Mouse (Mus musculus): Measurements from ENCODE around the gene Ccl25. TPM values are rescaled to one million over a fixed set of nuclear protein-coding genes. Genes with fewer than 3 reads are reported as not detected.

Ccl25 gene
- polyA plus RNA-seq, 2 experiments = 4.0 to 4.2 TPM

DNA sequence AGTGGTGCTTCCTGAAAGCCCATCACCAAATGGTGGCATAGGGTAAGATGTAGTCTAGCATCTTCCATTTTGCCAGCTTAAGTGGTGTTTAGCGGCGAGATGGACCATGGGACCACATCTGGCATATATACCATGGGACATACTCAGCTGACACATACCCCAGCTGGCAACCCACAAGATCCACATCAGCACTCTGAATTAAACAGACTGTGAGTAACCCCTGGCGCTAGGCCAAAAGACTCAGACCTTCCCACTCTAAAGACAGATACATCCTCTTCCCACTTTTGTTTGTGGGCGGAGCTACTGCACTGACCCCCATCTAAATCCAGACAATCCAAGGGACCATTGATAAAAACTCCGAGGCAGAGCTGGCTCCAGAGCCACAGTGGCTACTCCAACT, 4.0 kb downstream of the Ccl25 start:
- Histone ChIP-seq H3K27ac (no peak overlapping the region), H3K27me3 (ENCODE audit: control insufficient read depth, insufficient read depth, low read length) (no peaks in the 10 kb centered on the region), H3K36me3 (replicated peaks; ENCODE audit: control insufficient read depth, insufficient read depth, low read depth) (peaks cover 24% of the 10 kb centered on the region), H3K9ac (replicated peaks) (no peak overlapping the region), H3K4me1 (replicated peaks; ENCODE audit: control insufficient read depth in 2 of 2, insufficient read depth in 2 of 2, low read length in 1 of 2) (peaks cover 7 to 10% of the 10 kb centered on the region in 2 experiments), H3K9me3 (ENCODE audit: control insufficient read depth, low read length) (no peaks in the 10 kb centered on the region), H3K4me2 (ENCODE audit: low read depth) (no peak overlapping the region), H3K4me3 (ENCODE audit: insufficient read depth in 1 of 2, low read depth in 2 of 2, low read length in 2 of 2) (no peak overlapping the region)
- ATAC-seq (ENCODE audit: insufficient read depth) (no peak), DNase-seq (ENCODE audit: low read depth in 3 of 3, low spot score in 3 of 3) (no peak)
- TF ChIP-seq EP300 (IDR thresholded peaks at IDR 0.05; ENCODE audit: low read depth) (no peak), CTCF (IDR thresholded peaks at IDR 0.05; ENCODE audit: low read depth) (no peak)
- 87% methylated on average over 5 of the region's 5 CpGs for WGBS (ENCODE audit: insufficient replicate concordance)

DNA sequence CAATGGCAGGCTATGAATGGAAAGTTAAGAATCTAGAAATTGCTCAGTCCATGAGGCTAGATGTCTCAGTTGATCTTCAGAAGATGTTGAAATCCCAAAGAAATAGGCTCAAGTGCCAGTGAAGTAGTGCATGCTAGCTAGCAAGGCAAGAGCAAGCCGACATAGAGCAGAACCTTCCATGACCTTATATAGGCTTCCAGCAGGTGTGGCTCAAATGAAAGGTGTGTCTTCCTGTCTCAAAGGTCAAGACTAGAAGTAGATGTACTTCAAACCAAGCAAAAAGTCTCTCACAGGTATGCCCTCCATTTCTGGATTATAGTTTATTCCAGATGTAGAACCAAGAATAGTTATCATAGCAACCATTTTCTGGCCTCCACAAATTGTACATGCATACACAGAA, 9.0 kb downstream of the Ccl25 start:
- Histone ChIP-seq H3K4me2 (ENCODE audit: low read depth) (no peak overlapping the region), H3K4me1 (replicated peaks; ENCODE audit: control insufficient read depth in 2 of 2, insufficient read depth in 2 of 2, low read length in 1 of 2) (no peaks in the 10 kb centered on the region), H3K9ac (replicated peaks) (no peak overlapping the region), H3K9me3 (ENCODE audit: control insufficient read depth, low read length) (no peaks in the 10 kb centered on the region), H3K36me3 (replicated peaks; ENCODE audit: control insufficient read depth, insufficient read depth, low read depth) (peaks cover 21% of the 10 kb centered on the region), H3K27ac (no peak overlapping the region), H3K4me3 (ENCODE audit: insufficient read depth in 1 of 2, low read depth in 2 of 2, low read length in 2 of 2) (no peak overlapping the region), H3K27me3 (ENCODE audit: control insufficient read depth, insufficient read depth, low read length) (no peaks in the 10 kb centered on the region)
- TF ChIP-seq EP300 (IDR thresholded peaks at IDR 0.05; ENCODE audit: low read depth) (no peak), CTCF (IDR thresholded peaks at IDR 0.05; ENCODE audit: low read depth) (no peak)
- ATAC-seq (ENCODE audit: insufficient read depth) (no peak), DNase-seq (ENCODE audit: low read depth in 3 of 3, low spot score in 3 of 3) (no peak)
- 92% methylated on average over 1 of the region's 1 CpGs for WGBS (ENCODE audit: insufficient replicate concordance)

DNA sequence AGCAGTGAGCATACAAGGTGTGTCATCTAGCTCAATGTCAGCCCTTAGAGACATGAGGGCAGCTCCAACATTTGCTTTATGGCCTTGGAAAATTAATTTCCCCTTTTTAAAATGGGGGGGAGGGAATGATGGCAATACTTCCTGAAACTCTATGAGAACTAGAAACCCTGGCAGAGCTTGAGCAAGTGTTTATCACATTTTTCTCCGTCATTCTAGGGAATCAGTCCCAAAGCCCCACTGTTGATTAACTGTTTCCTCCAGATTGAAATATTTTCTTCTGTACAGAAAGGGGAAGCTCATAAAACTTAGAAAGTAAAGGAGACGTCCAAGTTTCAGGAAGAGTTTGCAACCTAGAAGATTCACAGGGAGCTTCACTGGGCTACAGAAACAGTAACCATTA, 10.7 kb downstream of the Ccl25 start:
- H3K27ac ChIP-seq = no peak overlapping the region
- no peaks in the 10 kb centered on the region for H3K4me1 ChIP-seq (replicated peaks; ENCODE audit: control insufficient read depth in 2 of 2, insufficient read depth in 2 of 2, low read length in 1 of 2)
- TF ChIP-seq CTCF (IDR thresholded peaks at IDR 0.05; ENCODE audit: low read depth) (no peak), EP300 (IDR thresholded peaks at IDR 0.05; ENCODE audit: low read depth) (no peak)
- no peak overlapping the region for H3K4me3 ChIP-seq (ENCODE audit: insufficient read depth in 1 of 2, low read depth in 2 of 2, low read length in 2 of 2)
- H3K27me3 ChIP-seq (ENCODE audit: control insufficient read depth, insufficient read depth, low read length) = no peaks in the 10 kb centered on the region
- DNase-seq (ENCODE audit: low read depth in 3 of 3, low spot score in 3 of 3) (no peak), ATAC-seq (ENCODE audit: insufficient read depth) (no peak)
- H3K36me3 ChIP-seq (replicated peaks; ENCODE audit: control insufficient read depth, insufficient read depth, low read depth) = peaks cover 16% of the 10 kb centered on the region
- H3K9me3 ChIP-seq (ENCODE audit: control insufficient read depth, low read length) = no peaks in the 10 kb centered on the region
- no peak overlapping the region for H3K9ac ChIP-seq (replicated peaks)
- H3K4me2 ChIP-seq (ENCODE audit: low read depth) = no peak overlapping the region
- WGBS (ENCODE audit: insufficient replicate concordance) = 53% methylated on average over 2 of the region's 2 CpGs

DNA sequence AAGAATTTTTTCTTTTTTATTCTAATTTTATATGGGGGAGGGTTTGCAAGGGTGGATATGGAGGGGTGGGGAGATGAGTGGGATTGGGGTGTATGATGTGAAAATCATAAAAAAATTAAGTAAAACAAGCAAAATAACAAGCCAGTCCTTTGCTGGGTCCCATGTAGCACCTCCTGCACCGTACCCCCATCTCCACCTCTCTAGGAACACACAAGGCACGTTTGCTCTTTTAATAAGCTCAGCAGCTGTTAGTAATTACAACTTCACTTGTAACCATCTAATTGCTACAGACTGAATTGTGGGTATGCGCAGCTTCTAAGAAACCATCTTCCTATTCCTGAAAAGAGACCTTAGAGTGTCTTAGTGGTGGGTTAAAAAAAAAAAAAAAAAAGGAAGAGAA, 15.2 kb downstream of the Ccl25 start:
- no peak overlapping the region for H3K4me2 ChIP-seq (ENCODE audit: low read depth)
- TF ChIP-seq CTCF (IDR thresholded peaks at IDR 0.05; ENCODE audit: low read depth) (no peak), EP300 (IDR thresholded peaks at IDR 0.05; ENCODE audit: low read depth) (no peak)
- no peak overlapping the region for H3K4me3 ChIP-seq (ENCODE audit: insufficient read depth in 1 of 2, low read depth in 2 of 2, low read length in 2 of 2)
- 71% methylated on average over 3 of the region's 3 CpGs for WGBS (ENCODE audit: insufficient replicate concordance)
- H3K9ac ChIP-seq (replicated peaks) = no peak overlapping the region
- no peak for ATAC-seq (ENCODE audit: insufficient read depth)
- H3K36me3 ChIP-seq (replicated peaks; ENCODE audit: control insufficient read depth, insufficient read depth, low read depth) = peaks cover 7% of the 10 kb centered on the region; the same call in 1 of the 2 replicates
- H3K4me1 ChIP-seq (replicated peaks; ENCODE audit: control insufficient read depth in 2 of 2, insufficient read depth in 2 of 2, low read length in 1 of 2) = no peaks in the 10 kb centered on the region
- H3K27ac ChIP-seq = no peak overlapping the region
- no peak for DNase-seq (ENCODE audit: low read depth in 3 of 3, low spot score in 3 of 3)
- H3K27me3 ChIP-seq (ENCODE audit: control insufficient read depth, insufficient read depth, low read length) = no peaks in the 10 kb centered on the region
- no peaks in the 10 kb centered on the region for H3K9me3 ChIP-seq (ENCODE audit: control insufficient read depth, low read length)

DNA sequence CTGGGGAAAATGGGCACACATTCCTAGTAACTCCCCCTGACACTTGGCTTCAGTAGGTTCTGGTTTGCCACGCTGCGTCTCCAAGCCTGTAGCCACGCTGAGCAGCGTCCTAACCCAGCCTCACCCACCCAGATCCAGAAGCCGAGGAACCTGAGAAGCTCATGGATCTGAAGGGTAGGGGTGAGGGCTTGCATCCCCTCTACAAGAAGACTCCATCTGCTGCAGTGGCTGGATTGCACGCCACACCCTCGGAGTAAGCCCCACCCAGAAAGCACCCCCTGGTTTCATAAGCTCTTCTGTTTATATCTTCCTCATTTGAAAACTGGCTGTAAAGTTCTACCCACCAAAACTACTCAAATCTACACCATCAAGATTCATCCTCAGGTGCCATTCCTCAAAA, 22.7 kb downstream of the Ccl25 start:
- H3K4me2 ChIP-seq (ENCODE audit: low read depth) = no peak overlapping the region
- no peak for TF ChIP-seq EP300 (IDR thresholded peaks at IDR 0.05; ENCODE audit: low read depth)
- no peak for TF ChIP-seq CTCF (IDR thresholded peaks at IDR 0.05; ENCODE audit: low read depth)
- H3K4me1 ChIP-seq (replicated peaks; ENCODE audit: control insufficient read depth in 2 of 2, insufficient read depth in 2 of 2, low read length in 1 of 2) = no peaks in the 10 kb centered on the region
- no peak overlapping the region for H3K27ac ChIP-seq
- 52% methylated on average over 7 of the region's 7 CpGs for WGBS (ENCODE audit: insufficient replicate concordance)
- no peaks in the 10 kb centered on the region for H3K36me3 ChIP-seq (replicated peaks; ENCODE audit: control insufficient read depth, insufficient read depth, low read depth)
- no peaks in the 10 kb centered on the region for H3K27me3 ChIP-seq (ENCODE audit: control insufficient read depth, insufficient read depth, low read length)
- no peak overlapping the region for H3K9ac ChIP-seq (replicated peaks)
- no peak for DNase-seq (ENCODE audit: low read depth in 3 of 3, low spot score in 3 of 3)
- H3K4me3 ChIP-seq (ENCODE audit: insufficient read depth in 1 of 2, low read depth in 2 of 2, low read length in 2 of 2) = no peak overlapping the region
- no peak for ATAC-seq (ENCODE audit: insufficient read depth)
- no peaks in the 10 kb centered on the region for H3K9me3 ChIP-seq (ENCODE audit: control insufficient read depth, low read length)
